Mouse (Mus musculus) intestine, embryonic 14.5 days (tissue): Measurements from ENCODE around the gene Fmnl2. TPM values are rescaled to one million over a fixed set of nuclear protein-coding genes. Genes with fewer than 3 reads are reported as not detected.

Source experiments
- ATAC-seq: fragments of 200-750 bp; cut with Nextera tagmentation; replicated peaks from 2 replicates; pipeline ENCODE4 v1.8.0; 2017; ENCODE audit warnings: low read depth, moderate number of reproducible peaks, moderate TSS enrichment, moderate library complexity; ENCODE audit not compliant: low FRiP score, low TSS enrichment
- DNase-seq: peaks from one replicate; pipeline ENCODE4 v3.0.0-alpha.2; 2018; ENCODE audit warnings: low spot score
- H3K27ac ChIP-seq: fragments of 300-500 bp; sonication (generic); 2 replicates; pipeline ENCODE4 v1.5.1; 2014; ENCODE audit warnings: low read depth, mild to moderate bottlenecking, control low read depth
- H3K27me3 ChIP-seq: fragments of 300-500 bp; sonication (generic); replicated peaks from 2 replicates; pipeline ENCODE4 v1.6.1; 2014; ENCODE audit warnings: low read length, control low read depth; ENCODE audit not compliant: control insufficient read depth, insufficient read depth
- H3K36me3 ChIP-seq: fragments of 300-500 bp; sonication (generic); 2 replicates; pipeline ENCODE4 v1.6.1; 2014; ENCODE audit warnings: low read length, control low read depth; ENCODE audit not compliant: control insufficient read depth, insufficient read depth
- H3K4me1 ChIP-seq: fragments of 300-500 bp; sonication (generic); replicated peaks from 2 replicates; pipeline ENCODE4 v1.6.1; 2014; ENCODE audit warnings: low read length, control low read depth, mixed read lengths; ENCODE audit not compliant: control insufficient read depth, insufficient read depth
- H3K4me2 ChIP-seq: fragments of 300-500 bp; sonication (generic); 2 replicates; pipeline ENCODE4 v1.6.1; 2014; ENCODE audit warnings: low read length
- H3K4me3 ChIP-seq: fragments of 300-500 bp; sonication (generic); 2 replicates; pipeline ENCODE4 v1.5.1; 2014; ENCODE audit warnings: low read depth, low read length, control low read depth, mixed read lengths
- H3K9ac ChIP-seq: fragments of 300-500 bp; sonication (generic); 2 replicates; pipeline ENCODE4 v1.6.1; 2014; ENCODE audit warnings: mild to moderate bottlenecking, low read length
- H3K9me3 ChIP-seq: fragments of 300-500 bp; sonication (generic); 2 replicates; pipeline ENCODE4 v1.6.1; 2016; ENCODE audit warnings: low read length, control low read depth; ENCODE audit not compliant: control insufficient read depth
- WGBS: fragments of 180-500 bp; shearing (Covaris S2); extraction: QIAGEN DNeasy Blood & Tissue Kit; methylation state at CpG from one replicate; pipeline ENCODE4 v1.1.7; 2014; 5-methylcytosine and 5-hydroxymethylcytosine counted together
- polyA plus RNA-seq: library from polyadenylated mRNA; unstranded; fragments of >200 nt; fragmentation: Nextera tagmentation; extraction: Ambion mirVana; gene quantifications from 2 replicates; pipeline ENCODE4 v1.2.1, GENCODE M21; 2014

Gene Fmnl2
- polyA plus RNA-seq, 1 experiment from 2014 or later: 6.1 TPM

DNA sequence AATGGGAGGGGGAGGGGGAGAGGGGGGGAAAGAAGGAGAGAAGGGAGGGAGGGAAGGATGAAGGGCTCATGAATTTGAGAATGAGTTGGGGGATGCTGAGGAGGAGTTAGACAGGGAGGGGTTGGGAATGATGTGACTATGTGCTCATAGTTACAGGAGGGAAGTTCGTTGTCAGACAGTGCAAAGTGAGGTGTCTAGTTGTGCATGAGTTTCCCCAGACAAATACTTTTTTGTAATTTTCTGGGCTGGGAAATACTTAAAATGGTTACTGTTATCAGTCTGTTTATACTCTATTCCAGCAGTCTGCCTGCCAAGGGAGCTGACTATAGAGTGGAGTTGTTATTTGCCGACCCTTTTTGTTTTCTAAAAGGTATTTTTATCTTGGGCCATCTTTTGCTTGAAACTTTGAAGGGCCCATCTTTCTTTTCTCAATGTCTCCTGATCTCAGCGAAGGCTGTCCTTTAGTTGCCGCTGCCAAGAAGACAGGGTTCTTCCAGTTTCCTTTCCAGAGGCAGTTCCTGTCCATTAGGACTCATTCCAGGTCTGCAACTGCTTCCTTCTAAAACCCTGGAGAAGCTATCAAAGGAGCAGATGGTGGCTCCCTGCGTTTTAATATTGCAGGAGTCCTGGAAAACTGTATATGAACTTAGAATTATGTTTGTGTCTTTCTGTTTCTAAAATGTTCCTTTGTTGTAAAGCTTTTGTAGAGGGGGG lies 168.6 kb downstream of the Fmnl2 start:
- Histone ChIP-seq H3K4me1 (peaks cover 15% of the 10 kb centered on the region), H3K9ac (no peak overlapping the region), H3K4me2 (no peak overlapping the region), H3K27ac (peak overlapping the region; percentile 49; the same call in 1 of the 2 replicates), H3K36me3 (no peaks in the 10 kb centered on the region), H3K9me3 (no peaks in the 10 kb centered on the region), H3K27me3 (no peaks in the 10 kb centered on the region), H3K4me3 (no peak overlapping the region)
- DNase-seq (no peak), ATAC-seq (peak; percentile 55)
- WGBS: 44% methylated on average over 5 of the region's 5 CpGs

DNA sequence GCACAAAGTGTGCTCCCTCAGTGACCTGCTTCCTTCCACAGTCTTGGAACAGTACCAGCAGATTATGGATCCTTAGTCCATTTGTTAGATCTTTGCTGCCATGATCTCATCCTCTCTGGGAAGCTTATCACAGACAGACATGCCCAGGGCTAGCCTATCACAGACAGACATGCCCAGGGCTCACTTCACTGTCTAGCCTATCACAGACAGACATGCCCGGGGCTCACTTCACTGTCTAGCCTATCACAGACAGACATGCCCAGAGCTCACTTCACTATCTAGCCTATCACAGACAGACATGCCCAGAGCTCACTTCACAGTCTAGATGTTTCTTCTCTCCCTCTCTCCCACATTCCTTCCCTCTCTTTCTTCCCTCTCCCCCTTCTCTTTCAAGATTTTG lies 171.2 kb downstream of the Fmnl2 start:
- 100% methylated on average over 1 of the region's 1 CpGs for WGBS
- Histone ChIP-seq H3K4me3 (no peak overlapping the region), H3K27me3 (no peaks in the 10 kb centered on the region), H3K27ac (no peak overlapping the region), H3K9ac (no peak overlapping the region), H3K4me2 (no peak overlapping the region), H3K9me3 (no peaks in the 10 kb centered on the region), H3K36me3 (no peaks in the 10 kb centered on the region), H3K4me1 (peaks cover 16% of the 10 kb centered on the region)
- DNase-seq (no peak), ATAC-seq (no peak)

DNA sequence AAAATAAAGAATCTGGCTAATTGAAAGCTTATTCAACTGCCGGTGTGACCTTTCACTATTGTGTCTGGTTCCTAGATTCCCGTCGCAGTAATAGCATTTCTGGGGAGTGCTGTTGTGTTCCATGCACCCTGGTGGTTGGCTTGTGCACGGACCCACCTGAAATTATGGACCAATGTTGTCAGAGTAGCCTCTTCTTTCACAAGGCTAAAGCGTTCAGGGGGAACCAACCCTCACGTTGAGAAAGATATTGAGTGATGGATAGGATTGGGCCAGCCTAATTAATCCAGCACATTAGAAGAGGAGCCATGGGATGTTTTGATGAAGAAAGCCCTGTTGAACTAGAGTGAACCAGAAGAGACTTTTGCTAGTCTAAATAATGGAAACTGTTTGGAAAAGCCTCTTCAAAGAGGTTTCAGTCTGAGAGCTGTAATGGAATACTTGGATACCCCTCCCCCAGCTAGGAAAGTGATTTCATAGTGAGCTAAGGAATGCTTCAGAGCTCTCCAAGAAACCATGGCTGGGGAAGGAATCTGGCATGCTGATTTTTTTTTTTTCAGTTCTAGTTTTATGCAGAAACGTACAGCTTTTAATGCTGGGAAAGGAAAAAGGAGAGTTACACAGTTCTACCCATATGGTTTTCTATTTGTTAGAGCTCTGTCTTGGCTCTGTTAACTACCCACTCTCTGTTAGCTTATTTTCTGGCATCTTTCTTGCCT lies 172.2 kb downstream of the Fmnl2 start:
- Histone ChIP-seq H3K4me1 (peaks cover 16% of the 10 kb centered on the region), H3K4me2 (no peak overlapping the region), H3K9me3 (no peaks in the 10 kb centered on the region), H3K4me3 (no peak overlapping the region), H3K9ac (no peak overlapping the region), H3K27ac (peak overlapping the region; percentile 66), H3K27me3 (no peaks in the 10 kb centered on the region), H3K36me3 (no peaks in the 10 kb centered on the region)
- no peak for DNase-seq
- ATAC-seq: peak; percentile 68; the same call in 1 of the 2 replicates
- WGBS: 50% methylated on average over 7 of the region's 7 CpGs

DNA sequence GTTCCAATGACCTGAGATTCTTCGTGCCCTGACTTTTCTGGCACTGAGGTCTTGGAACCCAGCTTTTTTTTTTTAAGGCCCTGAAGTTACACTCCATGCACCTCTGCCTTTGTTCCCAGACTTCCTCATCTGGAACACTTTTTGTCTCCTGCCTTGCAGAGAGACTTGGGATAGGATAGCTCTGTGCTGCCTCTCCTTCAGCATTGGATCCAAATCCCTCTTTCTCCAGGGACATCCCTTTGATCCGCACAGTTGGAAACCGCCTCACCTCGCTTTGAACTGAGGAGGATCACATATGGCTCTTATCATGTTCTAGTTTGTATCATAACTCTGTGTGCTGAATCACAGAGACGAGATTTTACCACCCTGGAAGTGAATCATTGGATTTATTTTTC lies 172.8 kb downstream of the Fmnl2 start:
- Histone ChIP-seq H3K4me2 (no peak overlapping the region), H3K9me3 (no peaks in the 10 kb centered on the region), H3K36me3 (no peaks in the 10 kb centered on the region), H3K9ac (no peak overlapping the region), H3K4me1 (peaks cover 16% of the 10 kb centered on the region), H3K4me3 (no peak overlapping the region), H3K27me3 (no peaks in the 10 kb centered on the region), H3K27ac (peak overlapping the region; percentile 66)
- ATAC-seq: 0 out of 2 replicates have a peak, but pooled peaks have one; percentile 58
- WGBS: 35% methylated on average over 5 of the region's 5 CpGs
- DNase-seq: no peak

DNA sequence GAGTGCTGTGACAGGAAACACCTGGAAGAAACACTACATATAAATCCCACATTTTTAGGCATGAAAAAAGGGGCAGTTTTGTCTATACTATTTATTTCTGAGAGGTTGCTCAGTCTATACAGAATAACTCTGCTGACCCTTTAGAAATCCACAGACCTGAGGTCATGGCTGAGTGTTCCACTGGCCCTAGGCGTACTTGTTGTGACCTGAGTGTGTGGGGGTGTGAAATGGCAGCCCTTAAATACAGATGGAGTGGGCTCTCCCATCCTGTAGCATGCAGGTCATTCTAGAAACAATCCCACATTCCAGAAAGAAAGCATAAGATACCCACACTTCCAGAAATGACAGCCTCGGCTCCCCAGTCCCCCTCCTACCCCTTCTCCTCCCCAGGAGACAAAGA lies 180.6 kb downstream of the Fmnl2 start:
- ATAC-seq (no peak), DNase-seq (no peak)
- Histone ChIP-seq H3K4me1 (peaks cover 12% of the 10 kb centered on the region), H3K36me3 (no peaks in the 10 kb centered on the region; the same call in 1 of the 2 replicates), H3K27ac (peak overlapping the region; percentile 62), H3K27me3 (no peaks in the 10 kb centered on the region), H3K9me3 (no peaks in the 10 kb centered on the region), H3K4me2 (no peak overlapping the region), H3K9ac (no peak overlapping the region), H3K4me3 (no peak overlapping the region)
- 38% methylated on average over 2 of the region's 2 CpGs for WGBS

DNA sequence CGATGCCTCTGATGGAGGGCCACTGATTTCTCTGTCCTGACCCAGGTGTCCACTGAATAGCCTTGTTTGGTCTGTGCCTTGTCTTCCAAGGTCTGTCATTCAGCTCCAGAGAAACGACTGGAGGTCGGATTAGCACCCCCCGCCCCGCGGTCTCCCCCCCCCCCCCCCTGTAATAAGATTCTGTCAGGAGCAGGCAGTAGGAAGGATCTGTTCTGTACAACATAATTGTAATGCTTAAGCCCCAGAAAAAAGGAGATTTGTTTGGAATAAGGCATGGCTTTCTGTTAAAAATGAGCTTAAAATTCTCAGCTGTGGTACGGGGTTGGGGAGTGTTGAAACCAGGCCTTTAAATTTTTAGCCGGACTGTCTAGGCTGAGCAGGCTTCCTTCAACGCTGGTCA lies 181.1 kb downstream of the Fmnl2 start:
- Histone ChIP-seq H3K36me3 (no peaks in the 10 kb centered on the region; the same call in 1 of the 2 replicates), H3K27ac (peak overlapping the region; percentile 62), H3K27me3 (no peaks in the 10 kb centered on the region), H3K4me2 (no peak overlapping the region), H3K9ac (no peak overlapping the region), H3K4me3 (no peak overlapping the region), H3K4me1 (peaks cover 12% of the 10 kb centered on the region), H3K9me3 (no peaks in the 10 kb centered on the region)
- WGBS: 18% methylated on average over 9 of the region's 9 CpGs
- DNase-seq (no peak), ATAC-seq (peak; percentile 40; the same call in 1 of the 2 replicates)

DNA sequence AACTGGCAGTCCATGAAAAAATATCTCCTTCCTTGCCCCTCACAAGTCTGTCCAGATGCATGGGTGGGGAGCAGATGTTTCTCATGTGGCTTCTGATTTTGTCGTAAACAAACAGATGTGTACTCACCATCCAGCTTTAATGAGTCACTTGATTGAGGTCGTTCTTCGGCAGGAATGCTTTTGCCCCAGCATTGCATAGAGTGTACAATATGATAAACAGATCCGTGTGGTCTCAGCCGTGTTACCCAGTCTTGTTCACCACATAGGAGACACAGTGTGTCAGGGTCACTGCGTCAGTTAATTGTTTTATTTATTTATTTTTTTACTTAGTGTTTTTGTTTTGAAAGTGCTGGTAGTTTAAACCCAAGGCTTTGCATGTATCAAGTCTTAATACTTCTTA lies 189.4 kb downstream of the Fmnl2 start:
- Histone ChIP-seq H3K4me2 (no peak overlapping the region), H3K9ac (no peak overlapping the region), H3K4me3 (no peak overlapping the region), H3K27ac (no peak overlapping the region), H3K36me3 (peaks cover 5% of the 10 kb centered on the region; the same call in 1 of the 2 replicates), H3K9me3 (no peaks in the 10 kb centered on the region), H3K4me1 (no peaks in the 10 kb centered on the region), H3K27me3 (no peaks in the 10 kb centered on the region)
- no peak for ATAC-seq
- WGBS: 54% methylated on average over 6 of the region's 6 CpGs
- DNase-seq: no peak

DNA sequence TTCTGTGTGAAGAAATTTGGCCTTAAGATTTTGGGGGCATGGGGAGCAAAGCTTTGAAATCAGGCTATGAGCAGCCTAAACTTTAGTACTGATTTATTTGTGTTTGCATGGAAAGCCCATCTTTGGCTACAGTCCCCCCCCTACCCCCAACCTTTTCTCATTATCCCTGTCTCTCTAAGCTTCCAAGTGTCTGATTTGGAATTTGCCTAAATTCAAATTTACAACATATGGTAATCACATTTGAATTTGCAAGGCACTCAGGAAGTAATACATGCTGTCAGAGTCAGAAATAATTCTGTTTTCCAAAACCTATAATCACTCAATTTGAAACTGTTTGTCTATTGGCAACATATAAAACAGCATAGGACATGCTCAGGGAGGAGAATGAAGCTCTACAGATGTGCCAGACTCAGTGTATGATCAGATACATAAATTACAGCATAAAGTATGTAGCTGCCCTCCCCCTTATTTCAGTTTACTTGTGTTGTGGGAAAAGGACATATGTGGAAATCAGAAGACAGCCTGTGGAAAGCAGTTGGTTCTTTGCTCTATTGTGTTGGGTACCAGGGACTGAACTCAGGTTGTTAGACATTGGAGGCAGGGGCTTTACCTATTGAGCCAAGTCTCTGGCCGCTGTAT lies 190.2 kb downstream of the Fmnl2 start:
- Histone ChIP-seq H3K4me3 (no peak overlapping the region), H3K9me3 (no peaks in the 10 kb centered on the region), H3K36me3 (0 out of 2 replicates have a peak, but pooled peaks cover 5% of the 10 kb centered on the region), H3K27ac (no peak overlapping the region), H3K4me1 (no peaks in the 10 kb centered on the region), H3K9ac (no peak overlapping the region), H3K27me3 (no peaks in the 10 kb centered on the region), H3K4me2 (no peak overlapping the region)
- WGBS: 100% methylated on average over 1 of the region's 1 CpGs
- ATAC-seq (no peak), DNase-seq (no peak)
